Mouse (Mus musculus): Measurements from ENCODE around the gene Gm20388.

The Gm20388 gene

DNA sequence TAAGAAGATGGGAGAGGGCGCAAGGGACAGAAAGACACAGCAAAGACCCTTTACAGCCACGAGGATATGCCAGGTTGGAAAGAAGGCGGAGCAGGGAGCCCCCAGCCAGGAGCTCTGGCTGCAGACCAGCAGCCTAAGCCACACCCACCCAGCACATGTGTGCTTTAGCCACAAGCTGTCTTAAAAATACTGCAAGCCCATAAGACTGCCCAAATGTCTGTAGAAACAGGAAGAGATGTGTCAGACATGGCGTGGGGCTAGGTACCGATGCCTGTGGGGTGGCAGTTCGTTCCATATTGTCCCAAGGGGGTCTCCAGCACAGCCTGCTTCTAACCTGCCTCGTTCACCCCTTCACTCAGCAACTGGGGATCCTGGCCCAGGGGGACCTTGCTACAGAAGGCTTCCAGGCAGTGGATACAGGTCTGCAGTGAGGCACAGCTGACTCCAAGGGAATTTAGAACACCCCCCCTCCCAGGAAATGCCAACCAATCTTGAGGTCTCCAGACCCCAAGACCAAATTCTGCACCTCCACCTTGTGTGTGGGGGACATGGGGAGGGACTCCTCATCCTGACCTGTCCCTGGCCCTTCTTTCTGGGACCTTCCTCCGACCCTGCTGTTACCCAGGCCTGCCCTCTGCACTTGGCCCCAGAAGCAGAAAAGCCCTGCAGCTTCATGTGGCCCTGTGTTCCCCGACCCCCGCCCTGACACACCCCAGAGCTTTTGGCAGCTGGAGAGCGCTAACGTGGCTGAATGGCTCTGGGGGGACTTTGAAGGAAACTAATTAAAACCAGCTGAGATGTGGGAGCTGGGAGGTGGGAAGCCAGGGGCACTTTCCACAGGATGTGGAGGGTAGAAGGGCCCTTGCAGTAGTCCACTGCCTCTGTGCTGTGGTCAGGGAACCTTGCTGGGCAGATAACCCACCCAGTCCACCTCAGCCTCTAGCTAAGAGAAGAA, 2335.9 kb downstream of the Gm20388 start:
- DNase-seq, result no peak

- DNase-seq, result no peak
Observed at GRCm38 (mm10) chr8:122251739-122252138, 2341.1 kb downstream of the Gm20388 start.

- no peak for DNase-seq
Observed at GRCm38 (mm10) chr8:122252366-122252765, 2341.7 kb downstream of the Gm20388 start.

DNA sequence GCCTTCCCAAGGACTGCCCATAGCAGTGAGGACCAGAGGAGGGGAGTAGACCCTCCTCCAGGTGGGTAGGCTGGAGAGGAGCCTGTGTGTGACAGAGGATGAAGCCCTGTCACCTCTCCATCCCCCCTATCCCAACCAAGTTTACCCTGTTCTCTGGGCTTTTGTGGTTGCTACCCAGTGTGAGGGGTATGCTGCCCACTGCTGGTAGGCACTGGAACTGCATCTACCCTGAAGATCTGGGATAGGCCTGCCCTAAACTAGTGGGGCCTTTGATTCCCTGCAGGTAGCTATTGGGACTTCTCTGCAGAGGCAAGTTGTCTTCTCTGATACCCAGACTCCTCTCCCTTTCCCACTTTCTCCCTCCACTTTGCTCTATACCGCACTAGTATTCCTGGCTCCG, 2348.7 kb downstream of the Gm20388 start:
- peak; percentile 78 for DNase-seq

GRCm38 (mm10) chr8:122260755-122261154, 2350.1 kb downstream of the Gm20388 start:
- DNase-seq, result no peak

DNA sequence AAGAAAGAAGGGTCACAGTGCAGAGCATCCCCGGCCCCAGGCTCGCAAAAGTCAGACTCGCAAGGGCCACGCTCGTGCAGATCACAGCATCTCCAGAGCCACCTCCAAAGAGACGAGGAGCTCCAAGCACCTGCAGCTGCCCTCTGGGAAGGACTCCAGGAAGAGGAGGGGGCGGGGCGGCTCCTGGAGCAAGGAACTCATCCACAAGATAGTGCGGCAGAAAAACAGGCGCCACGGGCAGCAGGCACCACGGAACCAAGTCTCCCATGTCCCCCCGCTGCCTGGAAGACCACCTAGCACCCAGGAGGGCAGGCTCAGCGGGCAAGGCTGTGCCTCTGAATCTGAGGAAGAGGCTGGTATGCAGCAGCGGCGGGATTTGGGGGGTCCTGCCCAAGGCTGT, 2352.2 kb downstream of the Gm20388 start:
- DNase-seq, result peak; percentile 47

DNA sequence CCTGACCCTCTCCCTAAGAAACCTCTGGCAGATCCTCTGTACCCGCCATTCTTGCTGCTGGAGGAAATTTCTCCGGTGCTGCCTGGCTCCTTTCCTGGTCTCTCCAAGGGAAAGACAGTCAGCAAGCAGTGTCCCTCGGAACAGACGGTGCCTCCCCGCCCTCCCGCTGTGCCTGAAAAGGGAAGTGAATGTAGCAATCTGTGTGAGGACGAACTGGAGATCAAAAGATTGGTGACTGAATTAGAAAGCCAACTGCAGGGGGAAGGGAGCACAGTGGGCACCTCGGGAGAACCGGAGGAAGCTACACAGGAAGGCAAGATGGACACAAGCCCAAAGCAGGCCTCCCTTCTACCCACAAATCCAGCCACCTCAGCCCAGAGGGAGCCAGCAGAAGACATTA, 2353.6 kb downstream of the Gm20388 start:
- peak; percentile 90 for DNase-seq

- peak; percentile 20 for DNase-seq
Observed at GRCm38 (mm10) chr8:122265522-122265921, 2354.9 kb downstream of the Gm20388 start.

- peak; percentile 46 for DNase-seq
Observed at GRCm38 (mm10) chr8:122266867-122267266, 2356.2 kb downstream of the Gm20388 start.

- peak; percentile 43 for DNase-seq
Observed at GRCm38 (mm10) chr8:122268861-122269260, 2358.2 kb downstream of the Gm20388 start.

DNA sequence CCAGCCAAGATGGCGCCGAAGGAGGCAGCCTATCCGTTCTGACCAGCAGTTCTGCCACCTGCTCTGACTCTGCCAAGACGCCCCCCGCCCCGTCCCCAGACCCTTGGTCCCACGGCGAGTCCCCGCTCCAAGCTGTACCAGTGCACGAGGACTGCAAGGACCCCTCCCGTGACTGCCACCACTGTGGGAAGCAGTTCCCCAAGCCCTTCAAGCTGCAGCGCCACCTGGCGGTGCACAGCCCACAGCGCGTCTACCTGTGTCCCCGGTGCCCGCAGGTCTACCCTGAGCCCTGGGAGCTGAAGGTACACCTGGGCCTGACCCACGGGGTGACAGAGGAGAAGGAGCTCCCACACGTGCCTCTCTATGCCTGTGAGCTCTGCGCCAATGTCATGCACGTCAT, 2358.8 kb downstream of the Gm20388 start:
- DNase-seq, result peak; percentile 86

DNA sequence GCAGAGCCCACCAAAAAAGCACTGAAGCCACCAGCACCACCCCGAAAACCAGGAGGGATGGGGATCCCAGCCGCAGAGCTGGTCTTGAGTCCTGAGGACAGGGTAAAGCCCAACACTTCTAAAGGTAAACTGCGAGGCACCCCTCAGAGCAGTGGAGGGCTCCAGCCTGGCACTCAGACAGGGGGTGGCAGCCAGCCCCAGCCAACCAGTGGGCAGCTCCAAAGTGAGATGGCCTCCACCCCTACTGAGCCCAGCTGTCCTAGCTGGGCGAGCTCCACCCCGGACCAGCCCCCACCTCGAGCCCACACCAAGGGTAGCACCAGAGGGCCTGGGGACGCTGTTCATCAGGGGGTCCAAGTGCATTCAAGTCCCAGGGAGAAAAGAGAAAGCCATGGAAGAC, 2359.9 kb downstream of the Gm20388 start:
- DNase-seq, result peak; percentile 23

GRCm38 (mm10) chr8:122273152-122273551, 2362.5 kb downstream of the Gm20388 start:
- peak; percentile 84 for DNase-seq

GRCm38 (mm10) chr8:122273826-122274225, 2363.2 kb downstream of the Gm20388 start:
- DNase-seq, result no peak

DNA sequence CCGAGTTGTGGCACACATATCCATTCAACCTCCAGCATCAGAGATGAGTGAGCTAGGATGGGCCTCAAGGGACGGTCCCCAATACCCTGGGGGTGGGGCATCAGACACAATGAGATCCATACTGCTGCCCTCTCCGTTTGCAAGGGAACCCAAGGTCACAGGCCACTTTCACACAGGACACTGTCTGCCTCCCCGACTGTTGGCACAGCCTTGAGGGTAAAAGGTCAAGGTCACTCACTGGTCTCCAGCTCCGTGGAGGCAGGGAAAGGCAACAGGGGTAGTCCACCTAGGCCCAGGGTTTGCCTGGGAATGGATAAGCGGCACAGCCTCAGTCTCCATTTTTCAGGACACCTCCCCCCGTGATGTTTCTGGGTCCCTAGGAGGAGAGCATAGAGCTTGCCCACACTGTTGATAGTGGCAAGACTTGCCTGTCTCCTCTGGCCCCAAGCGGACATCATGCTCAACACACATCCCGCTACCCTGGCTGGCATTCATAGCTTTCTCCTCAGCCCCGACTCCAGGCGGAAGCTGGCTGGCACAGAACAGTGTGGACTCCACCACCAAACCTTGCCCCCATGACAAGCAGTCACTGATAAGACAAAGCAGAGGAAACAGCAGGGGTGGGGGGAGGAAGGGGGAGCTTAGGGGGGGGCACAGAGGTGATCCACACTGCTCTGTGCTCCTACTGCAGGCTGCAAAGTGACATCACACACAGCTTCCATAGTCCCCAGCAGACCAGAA, 2364.2 kb downstream of the Gm20388 start:
- DNase-seq, result no peak

DNA sequence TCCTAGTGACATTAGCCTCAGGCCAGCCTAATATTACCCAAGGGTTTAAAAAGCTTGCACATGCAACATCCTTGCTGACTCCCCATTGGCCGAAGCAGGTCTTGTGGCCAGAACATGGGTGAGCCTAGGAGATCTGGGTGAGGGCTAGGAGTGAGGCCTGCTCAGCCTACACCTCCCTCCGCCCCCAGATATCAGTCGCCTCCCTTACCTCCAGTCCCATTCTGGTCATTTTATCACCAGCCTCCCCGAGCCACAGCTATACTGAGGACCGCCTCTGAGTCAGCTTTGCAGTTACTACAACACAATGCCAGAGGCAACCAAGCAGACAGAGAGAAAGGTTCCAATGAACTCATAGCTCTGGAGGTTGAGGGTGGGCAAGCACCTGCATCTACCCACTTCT, 2365.7 kb downstream of the Gm20388 start:
- no peak for DNase-seq

GRCm38 (mm10) chr8:122277204-122277995, 2366.8 kb downstream of the Gm20388 start:
- DNase-seq, result no peak

DNA sequence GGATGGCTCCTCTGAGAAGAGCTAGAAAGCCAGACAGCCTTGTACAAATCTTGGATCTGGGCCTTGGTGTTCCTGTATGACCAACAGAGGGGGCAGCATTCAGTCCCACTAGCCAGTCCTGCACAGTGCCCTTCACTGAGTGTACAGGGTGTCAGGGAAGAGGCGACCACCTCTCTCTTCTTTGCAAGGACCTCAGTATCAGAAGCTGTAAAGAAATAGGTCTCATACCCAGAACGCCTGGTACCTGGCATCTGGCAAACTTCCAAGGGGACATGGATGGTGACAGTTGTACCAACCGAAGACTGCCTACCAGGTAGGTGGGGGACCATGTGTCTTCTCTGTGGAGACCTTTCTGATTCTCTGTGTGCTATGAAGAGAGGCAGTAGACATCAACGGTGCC, 2369.5 kb downstream of the Gm20388 start:
- peak; percentile 70 for DNase-seq

GRCm38 (mm10) chr8:122280588-122281316, 2370.1 kb downstream of the Gm20388 start:
- DNase-seq, result no peak

DNA sequence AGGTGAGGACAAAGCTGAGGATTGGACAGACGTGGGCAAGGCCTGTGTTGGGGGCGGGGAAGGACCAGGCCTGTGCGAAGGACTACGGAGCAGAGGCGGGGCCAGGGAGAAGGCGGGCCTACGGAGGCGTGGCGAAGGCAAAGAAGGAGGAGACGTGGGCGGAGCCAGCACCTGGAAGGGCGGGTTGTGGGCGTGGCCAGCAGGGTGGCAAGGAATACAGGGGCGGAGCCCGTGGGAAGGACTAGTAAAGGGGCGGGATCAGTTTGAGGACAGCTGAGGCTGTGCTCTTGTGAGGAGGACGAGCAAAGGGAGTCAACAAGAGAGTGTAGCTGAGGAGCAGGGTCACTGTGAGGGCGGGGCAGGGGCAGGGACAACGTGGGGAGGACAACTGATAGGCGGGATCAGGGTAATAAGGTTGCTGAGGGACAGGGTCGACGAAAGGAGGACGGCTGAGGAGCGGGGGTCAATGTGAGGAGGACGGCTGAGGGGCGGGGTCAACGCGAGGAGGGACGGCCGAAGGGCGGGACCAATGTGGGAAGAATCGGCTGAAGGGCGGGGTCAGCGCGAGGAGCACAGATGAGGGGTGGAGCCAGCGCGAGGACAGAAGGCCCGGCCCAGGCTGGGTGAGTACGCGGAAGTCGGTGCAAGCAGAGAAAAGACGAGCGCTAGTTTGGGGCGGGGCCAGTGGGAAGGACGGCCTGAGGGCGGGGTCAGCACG, 2370.8 kb downstream of the Gm20388 start:
- DNase-seq, result peak; percentile 98

GRCm38 (mm10) chr8:122282035-122282358, 2371.4 kb downstream of the Gm20388 start, which contains the start of gene Zfpm1:
TSS of gene Zfpm1 (plus strand) at chr8:122282141.
- no peak for DNase-seq
